Mouse (Mus musculus): Measurements from ENCODE around the gene Gm37240.

DNA sequence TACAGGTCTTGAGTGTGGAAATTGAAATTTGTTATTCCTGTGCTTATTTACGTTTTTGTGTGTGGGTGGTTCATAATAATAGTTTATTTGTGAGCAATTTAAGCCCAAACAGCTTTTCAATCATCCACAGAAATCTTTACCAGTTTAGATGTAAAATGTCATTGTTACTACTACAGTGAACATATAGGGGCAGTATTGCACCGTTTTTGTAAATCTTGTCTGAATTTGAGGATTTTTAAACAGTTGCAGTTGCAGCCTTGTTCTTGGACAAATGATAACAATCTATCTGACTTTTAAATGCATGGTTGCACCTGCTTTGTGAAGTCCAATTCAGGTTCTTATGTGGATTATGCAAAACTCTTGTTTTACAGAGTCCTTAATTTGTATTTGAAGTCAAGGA is 951.1 kb downstream of the Gm37240 start:
- TF ChIP-seq CTCF (IDR thresholded peaks at IDR 0.05; ENCODE audit: borderline replicate concordance, extremely low read depth, insufficient read depth, insufficient read length) (no peak), POLR2A (IDR thresholded peaks at IDR 0.05; ENCODE audit: borderline replicate concordance, extremely low read depth, insufficient read depth, insufficient read length, poor library complexity, severe bottlenecking) (no peak)
